Mouse (Mus musculus) bone marrow, adult 2 months (tissue): Measurements from ENCODE around the gene Sh3rf1.

Source experiments
- CTCF ChIP-seq: fragments of 200-500 bp; IDR thresholded peaks from 2 replicates; pipeline ENCODE4 v1.5.1; 2011; ENCODE audit warnings: low read length, control low read depth; ENCODE audit not compliant: control insufficient read depth, insufficient read depth
- POLR2A ChIP-seq: fragments of 200-500 bp; IDR thresholded peaks from 2 replicates; pipeline ENCODE4 v1.6.1; 2011; ENCODE audit warnings: low read depth, mild to moderate bottlenecking, control low read depth, low read length, borderline replicate concordance; ENCODE audit not compliant: control insufficient read depth

DNA sequence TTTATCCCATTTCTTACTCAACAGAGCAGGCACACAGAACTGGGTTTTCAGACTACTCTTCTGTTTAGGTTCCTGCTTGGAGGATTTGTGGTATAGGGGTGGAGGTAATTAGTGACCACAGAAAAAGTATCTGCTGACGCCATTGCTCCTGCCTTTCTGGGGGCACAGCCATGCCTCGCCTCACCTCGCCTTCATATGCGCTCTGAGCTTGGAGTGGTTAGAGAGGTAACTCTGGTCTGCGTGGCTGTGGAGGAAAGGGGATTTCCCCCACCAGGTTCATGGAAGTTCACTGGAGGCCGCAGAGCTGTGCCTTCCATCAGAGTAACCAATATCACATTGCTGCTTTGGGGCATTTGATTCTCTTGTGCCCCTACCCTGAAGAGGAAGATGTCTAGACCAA is 123.9 kb downstream of the Sh3rf1 start:
- TF ChIP-seq CTCF, result no peak
- TF ChIP-seq POLR2A, result no peak
